In genomic region chr17:25791320-25791842, GRCm38 (mm10) we compare ENCODE assay signal across 8 mouse cellular contexts. TPM values are rescaled to one million over a fixed set of nuclear protein-coding genes. Genes with fewer than 3 reads are reported as not detected.
A peak's percentile ranks its signal among the peaks of the same experiment; 100 is the strongest.
DNase-seq lines count a peak whose midpoint lies in the region; ATAC-seq and TF ChIP-seq lines count a peak whose summit lies in the region.

No protein-coding gene starts in this region.

- H3K4me2 ChIP-seq in forebrain, embryonic 11.5 days (ENCODE audit: low read depth, low read length, severe bottlenecking): peak overlapping the region; percentile 93
- H3K4me2 ChIP-seq in liver, embryonic 13.5 days: peak overlapping the region; percentile 94

- WGBS in forebrain, embryonic 11.5 days: 30% methylated on average over 19 of the region's 19 CpGs
- 27% methylated on average over 19 of the region's 19 CpGs for WGBS in liver, embryonic 13.5 days (ENCODE audit: insufficient replicate concordance)

- H3K36me3 ChIP-seq in forebrain, embryonic 11.5 days (ENCODE audit: control insufficient read depth, insufficient read depth, low read length): no peaks in the 10 kb centered on the region; the same call in none of the 2 replicates
- H3K36me3 ChIP-seq in liver, embryonic 13.5 days: peaks cover 30% of the 10 kb centered on the region

- peak overlapping the region; percentile 89 for H3K4me3 ChIP-seq in gastrocnemius, adult 2 months
- H3K4me3 ChIP-seq in forebrain, embryonic 11.5 days (ENCODE audit: low read depth, low read length): peak overlapping the region; percentile 75
- H3K4me3 ChIP-seq in liver, embryonic 13.5 days (replicated peaks): peak overlapping the region; percentile 89

- intact Hi-C loops in gastrocnemius, adult 2 months (cut with DNase I): loop anchor here (10.0 kb wide), 1 partner anchor 217 kb away; the partner anchor contains the start of genes Lmf1 and Sox8

- peaks cover 37% of the 10 kb centered on the region for H3K4me1 ChIP-seq in forebrain, embryonic 11.5 days (replicated peaks; ENCODE audit: control insufficient read depth, insufficient read depth, low read length)
- H3K4me1 ChIP-seq in liver, embryonic 13.5 days (replicated peaks): peaks cover 40% of the 10 kb centered on the region

- DNase-seq in gastrocnemius, adult 2 months: no peak
- DNase-seq in gastrocnemius, postnatal 25 days: no peak
- peak; percentile 50 for DNase-seq in 3T3-L1 (ENCODE audit: low read depth, low spot score)
- DNase-seq in forebrain, embryonic 11.5 days (ENCODE audit: low spot score): peak; percentile 56
- DNase-seq in liver, embryonic 13.5 days: no peak
- DNase-seq in yolk sac, embryonic 10.5 days (ENCODE audit: low spot score): peak; percentile 24
- DNase-seq in cerebellum, adult 9-10 months: no peak
- no peak for DNase-seq in embryo, embryonic 9.5 days (ENCODE audit: extremely low spot score)

- peak overlapping the region; percentile 90 for H3K9ac ChIP-seq in forebrain, embryonic 11.5 days (ENCODE audit: low read length)
- H3K9ac ChIP-seq in liver, embryonic 13.5 days: peak overlapping the region; percentile 84

- no peaks in the 10 kb centered on the region for H3K9me3 ChIP-seq in forebrain, embryonic 11.5 days (ENCODE audit: control insufficient read depth, low read length)
- H3K9me3 ChIP-seq in liver, embryonic 13.5 days (replicated peaks): no peaks in the 10 kb centered on the region

- TF ChIP-seq CTCF in gastrocnemius, adult 2 months (IDR thresholded peaks at IDR 0.05): no peak

- peak overlapping the region; percentile 91 for H3K27ac ChIP-seq in gastrocnemius, adult 2 months
- H3K27ac ChIP-seq in forebrain, embryonic 11.5 days (ENCODE audit: low read depth, low read length): peak overlapping the region; percentile 94
- H3K27ac ChIP-seq in liver, embryonic 13.5 days: peak overlapping the region; percentile 92

- H3K27me3 ChIP-seq in forebrain, embryonic 11.5 days (ENCODE audit: control insufficient read depth, insufficient read depth, low read length): no peaks in the 10 kb centered on the region
- H3K27me3 ChIP-seq in liver, embryonic 13.5 days: no peaks in the 10 kb centered on the region

- ATAC-seq in forebrain, embryonic 11.5 days (replicated peaks; ENCODE audit: low FRiP score): no peak
- no peak for ATAC-seq in liver, embryonic 13.5 days (ENCODE audit: low read depth)

RNA-seq across cellular contexts. Expression of gene Fam173a, which starts 1.3 kb away (rescaled TPM):
- 10 to 100 TPM; 35.9 to 43.7 TPM for total RNA-seq in gastrocnemius, adult 2 months (2021)
- total RNA-seq in gastrocnemius, postnatal 25 days (2021): 10 to 100 TPM; 35.0 to 38.5 TPM
- polyA plus RNA-seq in forebrain, embryonic 11.5 days (2014; fragmentation: Nextera tagmentation; extraction: Ambion mirVana): 69.0 and 71.0 TPM in 2 replicates
- 54.5 and 61.8 TPM in 2 replicates for polyA plus RNA-seq in liver, embryonic 13.5 days (2015; fragmentation: Nextera tagmentation; extraction: Ambion mirVana)

RNA-seq across cellular contexts. Expression of gene AC134908.4, which starts 4.1 kb away (rescaled TPM):
- not detected for total RNA-seq in gastrocnemius, adult 2 months (2021)
- total RNA-seq in gastrocnemius, postnatal 25 days (2021): not detected
- not detected in 2 replicates for polyA plus RNA-seq in forebrain, embryonic 11.5 days (2014; fragmentation: Nextera tagmentation; extraction: Ambion mirVana)
- polyA plus RNA-seq in liver, embryonic 13.5 days (2015; fragmentation: Nextera tagmentation; extraction: Ambion mirVana): 0.46 TPM in 1 of 2 replicates, not detected in the other

RNA-seq across cellular contexts. Expression of gene Ccdc78, which starts 5.0 kb away (rescaled TPM):
- not detected for total RNA-seq in gastrocnemius, adult 2 months (2021)
- total RNA-seq in gastrocnemius, postnatal 25 days (2021): not detected
- 0.25 and 0.47 TPM in 2 replicates for polyA plus RNA-seq in forebrain, embryonic 11.5 days (2014; fragmentation: Nextera tagmentation; extraction: Ambion mirVana)
- polyA plus RNA-seq in liver, embryonic 13.5 days (2015; fragmentation: Nextera tagmentation; extraction: Ambion mirVana): 0.05 and 0.07 TPM in 2 replicates

RNA-seq across cellular contexts. Expression of gene Metrn, which starts 5.6 kb away (rescaled TPM):
- 10 to 100 TPM; 40.4 to 41.0 TPM for total RNA-seq in gastrocnemius, adult 2 months (2021)
- total RNA-seq in gastrocnemius, postnatal 25 days (2021): 10 to 100 TPM; 48.4 to 72.2 TPM
- polyA plus RNA-seq in forebrain, embryonic 11.5 days (2014; fragmentation: Nextera tagmentation; extraction: Ambion mirVana): 20.3 and 23.3 TPM in 2 replicates
- polyA plus RNA-seq in liver, embryonic 13.5 days (2015; fragmentation: Nextera tagmentation; extraction: Ambion mirVana): 21.2 and 23.8 TPM in 2 replicates

RNA-seq across cellular contexts. Expression of gene Haghl, which starts 5.9 kb away (rescaled TPM):
- total RNA-seq in gastrocnemius, adult 2 months (2021): 1 to 10 TPM; 9.0 to 9.1 TPM
- total RNA-seq in gastrocnemius, postnatal 25 days (2021): 10 to 100 TPM in 1 of 2 experiments, 1 to 10 TPM in 1; 9.0 to 10.5 TPM
- 75.0 and 76.1 TPM in 2 replicates for polyA plus RNA-seq in forebrain, embryonic 11.5 days (2014; fragmentation: Nextera tagmentation; extraction: Ambion mirVana)
- polyA plus RNA-seq in liver, embryonic 13.5 days (2015; fragmentation: Nextera tagmentation; extraction: Ambion mirVana): 6.8 and 7.3 TPM in 2 replicates

Comparison
In these comparisons a context has a peak if more than half of its experiments do, and no peak if none do; other contexts are left out.
1. DNase-seq: peak in 3T3-L1 (single experiment), forebrain, embryonic 11.5 days (single experiment) and yolk sac, embryonic 10.5 days (single experiment); none in gastrocnemius, adult 2 months (single experiment), gastrocnemius, postnatal 25 days (single experiment), liver, embryonic 13.5 days (single experiment), cerebellum, adult 9-10 months (single experiment) and embryo, embryonic 9.5 days (single experiment).
2. Peak in every context shown above with its lines, with median percentiles within 50 percentile points of each other: H3K27ac ChIP-seq and H3K4me3 ChIP-seq.